Mouse (Mus musculus): ENCODE measurements around the gene Lhx1. TPM values are rescaled to one million over a fixed set of nuclear protein-coding genes. Genes with fewer than 3 reads are reported as not detected.

Lhx1 gene
- polyA plus RNA-seq, 1 experiment from 2014 or later = not detected

GRCm38 (mm10) chr11:84516501-84517240, 8.7 kb downstream of the Lhx1 start:
- 16% methylated on average over 14 of the region's 14 CpGs for WGBS
- peaks cover 6% of the 10 kb centered on the region for H3K4me1 ChIP-seq (ENCODE audit: control insufficient read depth, insufficient read depth, low read length)
- peaks cover 67% of the 10 kb centered on the region for H3K27me3 ChIP-seq (ENCODE audit: control insufficient read depth, insufficient read depth, low read length)
- H3K9ac ChIP-seq (ENCODE audit: low read length) = no peak overlapping the region
- H3K36me3 ChIP-seq (ENCODE audit: control insufficient read depth, insufficient read depth) = no peaks in the 10 kb centered on the region
- H3K27ac ChIP-seq (ENCODE audit: low read length) = no peak overlapping the region
- no peaks in the 10 kb centered on the region for H3K9me3 ChIP-seq (replicated peaks; ENCODE audit: control insufficient read depth, low read length)
- ATAC-seq (replicated peaks; ENCODE audit: extremely low read depth, insufficient read depth, low FRiP score) = no peak
- no peak overlapping the region for H3K4me3 ChIP-seq (ENCODE audit: low read length)
- no peak overlapping the region for H3K4me2 ChIP-seq (ENCODE audit: low read depth, low read length)

- H3K9ac ChIP-seq (ENCODE audit: low read length) = peak within 1 kb of the TSS; percentile 83
- ATAC-seq (replicated peaks; ENCODE audit: extremely low read depth, insufficient read depth, low FRiP score) = peak; percentile 100
- H3K27ac ChIP-seq (ENCODE audit: low read length) = peak within 1 kb of the TSS; percentile 58
- H3K27me3 ChIP-seq (ENCODE audit: control insufficient read depth, insufficient read depth, low read length) = peaks cover 35% of the 10 kb centered on the region
- under 1% methylated on average over 80 of the region's 80 CpGs for WGBS
- peak within 1 kb of the TSS; percentile 80 for H3K4me2 ChIP-seq (ENCODE audit: low read depth, low read length)
- peaks cover 11% of the 10 kb centered on the region; the same call in 1 of the 2 replicates for H3K36me3 ChIP-seq (ENCODE audit: control insufficient read depth, insufficient read depth)
- no peaks in the 10 kb centered on the region for H3K9me3 ChIP-seq (replicated peaks; ENCODE audit: control insufficient read depth, low read length)
- peaks cover 6% of the 10 kb centered on the region for H3K4me1 ChIP-seq (ENCODE audit: control insufficient read depth, insufficient read depth, low read length)
- peak within 1 kb of the TSS; percentile 68 for H3K4me3 ChIP-seq (ENCODE audit: low read length)
Observed at GRCm38 (mm10) chr11:84513171-84514116, 11.9 kb downstream of the Lhx1 start, which contains the start of gene Aatf. Gene Aatf (minus strand): TSS chr11:84513522.

GRCm38 (mm10) chr11:84512031-84512430, 13.3 kb downstream of the Lhx1 start:
- Histone ChIP-seq H3K4me1 (ENCODE audit: control insufficient read depth, insufficient read depth, low read length) (peaks cover 6% of the 10 kb centered on the region), H3K4me3 (ENCODE audit: low read length) (no peak overlapping the region), H3K27ac (ENCODE audit: low read length) (no peak overlapping the region), H3K9ac (ENCODE audit: low read length) (no peak overlapping the region), H3K27me3 (ENCODE audit: control insufficient read depth, insufficient read depth, low read length) (peaks cover 28% of the 10 kb centered on the region), H3K9me3 (replicated peaks; ENCODE audit: control insufficient read depth, low read length) (no peaks in the 10 kb centered on the region), H3K4me2 (ENCODE audit: low read depth, low read length) (peak overlapping the region; percentile 80; the same call in 1 of the 2 replicates), H3K36me3 (ENCODE audit: control insufficient read depth, insufficient read depth) (peaks cover 19% of the 10 kb centered on the region)
- 67% methylated on average over 1 of the region's 1 CpGs for WGBS
- ATAC-seq (replicated peaks; ENCODE audit: extremely low read depth, insufficient read depth, low FRiP score) = no peak

GRCm38 (mm10) chr11:84504296-84504695, 21.0 kb downstream of the Lhx1 start:
- no peaks in the 10 kb centered on the region for H3K27me3 ChIP-seq (ENCODE audit: control insufficient read depth, insufficient read depth, low read length)
- H3K4me2 ChIP-seq (ENCODE audit: low read depth, low read length) = no peak overlapping the region
- H3K9me3 ChIP-seq (replicated peaks; ENCODE audit: control insufficient read depth, low read length) = no peaks in the 10 kb centered on the region
- ATAC-seq (replicated peaks; ENCODE audit: extremely low read depth, insufficient read depth, low FRiP score) = no peak
- H3K9ac ChIP-seq (ENCODE audit: low read length) = no peak overlapping the region
- H3K4me1 ChIP-seq (ENCODE audit: control insufficient read depth, insufficient read depth, low read length) = no peaks in the 10 kb centered on the region
- no peak overlapping the region for H3K27ac ChIP-seq (ENCODE audit: low read length)
- 100% methylated on average over 1 of the region's 1 CpGs for WGBS
- H3K36me3 ChIP-seq (ENCODE audit: control insufficient read depth, insufficient read depth) = peaks cover 24% of the 10 kb centered on the region
- H3K4me3 ChIP-seq (ENCODE audit: low read length) = no peak overlapping the region

GRCm38 (mm10) chr11:84497944-84498343, 27.4 kb downstream of the Lhx1 start:
- H3K9me3 ChIP-seq (replicated peaks; ENCODE audit: control insufficient read depth, low read length) = no peaks in the 10 kb centered on the region
- no peaks in the 10 kb centered on the region for H3K27me3 ChIP-seq (ENCODE audit: control insufficient read depth, insufficient read depth, low read length)
- peaks cover 8% of the 10 kb centered on the region; the same call in 1 of the 2 replicates for H3K36me3 ChIP-seq (ENCODE audit: control insufficient read depth, insufficient read depth)
- WGBS = 76% methylated on average over 2 of the region's 2 CpGs
- H3K4me1 ChIP-seq (ENCODE audit: control insufficient read depth, insufficient read depth, low read length) = no peaks in the 10 kb centered on the region
- H3K4me2 ChIP-seq (ENCODE audit: low read depth, low read length) = no peak overlapping the region
- H3K9ac ChIP-seq (ENCODE audit: low read length) = no peak overlapping the region
- no peak overlapping the region for H3K27ac ChIP-seq (ENCODE audit: low read length)
- ATAC-seq (replicated peaks; ENCODE audit: extremely low read depth, insufficient read depth, low FRiP score) = no peak
- no peak overlapping the region for H3K4me3 ChIP-seq (ENCODE audit: low read length)

GRCm38 (mm10) chr11:84496901-84497300, 28.4 kb downstream of the Lhx1 start:
- Histone ChIP-seq H3K9ac (ENCODE audit: low read length) (no peak overlapping the region), H3K4me1 (ENCODE audit: control insufficient read depth, insufficient read depth, low read length) (no peaks in the 10 kb centered on the region), H3K27ac (ENCODE audit: low read length) (no peak overlapping the region), H3K9me3 (replicated peaks; ENCODE audit: control insufficient read depth, low read length) (no peaks in the 10 kb centered on the region), H3K27me3 (ENCODE audit: control insufficient read depth, insufficient read depth, low read length) (no peaks in the 10 kb centered on the region), H3K36me3 (ENCODE audit: control insufficient read depth, insufficient read depth) (peaks cover 8% of the 10 kb centered on the region; the same call in 1 of the 2 replicates), H3K4me2 (ENCODE audit: low read depth, low read length) (no peak overlapping the region), H3K4me3 (ENCODE audit: low read length) (no peak overlapping the region)
- no peak for ATAC-seq (replicated peaks; ENCODE audit: extremely low read depth, insufficient read depth, low FRiP score)

GRCm38 (mm10) chr11:84495774-84496173, 29.6 kb downstream of the Lhx1 start:
- H3K36me3 ChIP-seq (ENCODE audit: control insufficient read depth, insufficient read depth) = peaks cover 10% of the 10 kb centered on the region
- H3K4me2 ChIP-seq (ENCODE audit: low read depth, low read length) = no peak overlapping the region
- H3K27me3 ChIP-seq (ENCODE audit: control insufficient read depth, insufficient read depth, low read length) = no peaks in the 10 kb centered on the region
- no peak overlapping the region for H3K27ac ChIP-seq (ENCODE audit: low read length)
- H3K9me3 ChIP-seq (replicated peaks; ENCODE audit: control insufficient read depth, low read length) = no peaks in the 10 kb centered on the region
- ATAC-seq (replicated peaks; ENCODE audit: extremely low read depth, insufficient read depth, low FRiP score) = no peak
- no peak overlapping the region for H3K4me3 ChIP-seq (ENCODE audit: low read length)
- no peak overlapping the region for H3K9ac ChIP-seq (ENCODE audit: low read length)
- WGBS = 72% methylated on average over 4 of the region's 4 CpGs
- no peaks in the 10 kb centered on the region for H3K4me1 ChIP-seq (ENCODE audit: control insufficient read depth, insufficient read depth, low read length)

- ATAC-seq (replicated peaks; ENCODE audit: extremely low read depth, insufficient read depth, low FRiP score) = no peak
- no peak overlapping the region for H3K4me2 ChIP-seq (ENCODE audit: low read depth, low read length)
- H3K9ac ChIP-seq (ENCODE audit: low read length) = no peak overlapping the region
- H3K36me3 ChIP-seq (ENCODE audit: control insufficient read depth, insufficient read depth) = no peaks in the 10 kb centered on the region
- H3K4me3 ChIP-seq (ENCODE audit: low read length) = no peak overlapping the region
- 68% methylated on average over 7 of the region's 7 CpGs for WGBS
- no peaks in the 10 kb centered on the region for H3K9me3 ChIP-seq (replicated peaks; ENCODE audit: control insufficient read depth, low read length)
- H3K27me3 ChIP-seq (ENCODE audit: control insufficient read depth, insufficient read depth, low read length) = no peaks in the 10 kb centered on the region
- no peak overlapping the region for H3K27ac ChIP-seq (ENCODE audit: low read length)
- H3K4me1 ChIP-seq (ENCODE audit: control insufficient read depth, insufficient read depth, low read length) = peaks cover 3% of the 10 kb centered on the region; the same call in 1 of the 2 replicates
Observed at GRCm38 (mm10) chr11:84481661-84482060, 43.7 kb downstream of the Lhx1 start.

GRCm38 (mm10) chr11:84480451-84480850, 44.9 kb downstream of the Lhx1 start:
- no peak for ATAC-seq (replicated peaks; ENCODE audit: extremely low read depth, insufficient read depth, low FRiP score)
- H3K27ac ChIP-seq (ENCODE audit: low read length) = no peak overlapping the region
- H3K4me3 ChIP-seq (ENCODE audit: low read length) = no peak overlapping the region
- no peaks in the 10 kb centered on the region for H3K27me3 ChIP-seq (ENCODE audit: control insufficient read depth, insufficient read depth, low read length)
- no peak overlapping the region for H3K9ac ChIP-seq (ENCODE audit: low read length)
- H3K36me3 ChIP-seq (ENCODE audit: control insufficient read depth, insufficient read depth) = no peaks in the 10 kb centered on the region
- 53% methylated on average over 3 of the region's 3 CpGs for WGBS
- peaks cover 3% of the 10 kb centered on the region; the same call in 1 of the 2 replicates for H3K4me1 ChIP-seq (ENCODE audit: control insufficient read depth, insufficient read depth, low read length)
- H3K4me2 ChIP-seq (ENCODE audit: low read depth, low read length) = no peak overlapping the region
- no peaks in the 10 kb centered on the region for H3K9me3 ChIP-seq (replicated peaks; ENCODE audit: control insufficient read depth, low read length)
